Mouse (Mus musculus): Measurements from ENCODE around the gene Rhoa. TPM values are rescaled to one million over a fixed set of nuclear protein-coding genes. Genes with fewer than 3 reads are reported as not detected.
"Not testable (repeated sequence)": the region's sequence is repeated elsewhere in the genome, so short reads cannot be mapped to it uniquely, and the experiment has no call there.

The Rhoa gene
- 100 to 1,000 TPM; 163 to 172 TPM for total RNA-seq (2021)
- long read RNA-seq, transcript Rhoa-201 (6 exons, 2,197 nt): major isoform, 31 of 37 reads
- long read RNA-seq, partial matches to known transcripts: 2 of 37 reads
- long read RNA-seq, other reads (novel, unspliced or antisense): 3 of 37 reads

GRCm38 (mm10) chr9:108305629-108306520, at the start of gene Rhoa, which contains the start of gene Tcta:
Rhoa (plus strand) TSS chr9:108306129.
Tcta (minus strand) TSS chr9:108306160.
- peak; percentile 99 to 100 for DNase-seq (ENCODE audit: low spot score in 2 of 2)

GRCm38 (mm10) chr9:108260526-108260925, 45.4 kb upstream of the Rhoa start:
- DNase-seq (ENCODE audit: low spot score in 2 of 2): no peak

GRCm38 (mm10) chr9:108261865-108262264, 44.1 kb upstream of the Rhoa start:
- DNase-seq (ENCODE audit: low spot score in 2 of 2): no peak

GRCm38 (mm10) chr9:108262494-108263049, 43.4 kb upstream of the Rhoa start:
- DNase-seq (ENCODE audit: low spot score in 2 of 2): no peak

- DNase-seq (ENCODE audit: low spot score in 2 of 2): peak in 1 of 2 experiments; percentile 48
These were observed 42.7 kb upstream of the Rhoa start for GRCm38 (mm10) chr9:108263131-108263681.

- peak; percentile 98 for DNase-seq (ENCODE audit: low spot score in 2 of 2)
These were observed 42.2 kb upstream of the Rhoa start, which contains the start of gene Dag1 for GRCm38 (mm10) chr9:108263690-108264190. Dag1 (minus strand) TSS chr9:108263958.

GRCm38 (mm10) chr9:108264191-108264921, 41.6 kb upstream of the Rhoa start:
- DNase-seq (ENCODE audit: low spot score in 2 of 2): no peak

GRCm38 (mm10) chr9:108266261-108266935, 39.5 kb upstream of the Rhoa start:
- no peak for DNase-seq (ENCODE audit: low spot score in 2 of 2)

- no peak for DNase-seq (ENCODE audit: low spot score in 2 of 2)
These were observed 38.2 kb upstream of the Rhoa start for GRCm38 (mm10) chr9:108267691-108268090.

- DNase-seq (ENCODE audit: low spot score in 2 of 2): not testable (repeated sequence)
These were observed 37.2 kb upstream of the Rhoa start for GRCm38 (mm10) chr9:108268701-108269100.

- no peak for DNase-seq (ENCODE audit: low spot score in 2 of 2)
These were observed 34.0 kb upstream of the Rhoa start for GRCm38 (mm10) chr9:108271941-108272340.

GRCm38 (mm10) chr9:108272691-108273090, 33.2 kb upstream of the Rhoa start:
- no peak for DNase-seq (ENCODE audit: low spot score in 2 of 2)

- DNase-seq (ENCODE audit: low spot score in 2 of 2): no peak
These were observed 32.4 kb upstream of the Rhoa start for GRCm38 (mm10) chr9:108273485-108273884.

- DNase-seq (ENCODE audit: low spot score in 2 of 2): no peak
These were observed 31.2 kb upstream of the Rhoa start for GRCm38 (mm10) chr9:108274476-108275330.

GRCm38 (mm10) chr9:108275331-108275659, 30.6 kb upstream of the Rhoa start:
- DNase-seq (ENCODE audit: low spot score in 2 of 2): no peak

- no peak for DNase-seq (ENCODE audit: low spot score in 2 of 2)
These were observed 27.1 kb upstream of the Rhoa start for GRCm38 (mm10) chr9:108278697-108279450.

GRCm38 (mm10) chr9:108280071-108280828, 25.7 kb upstream of the Rhoa start:
- DNase-seq (ENCODE audit: low spot score in 2 of 2): no peak

GRCm38 (mm10) chr9:108284410-108284809, 21.5 kb upstream of the Rhoa start:
- DNase-seq (ENCODE audit: low spot score in 2 of 2): peak in 1 of 2 experiments; percentile 81
